Mouse (Mus musculus) central nervous system, embryonic 18 days (tissue): ENCODE measurements around the gene Olfr1055. TPM values are rescaled to one million over a fixed set of nuclear protein-coding genes. Genes with fewer than 3 reads are reported as not detected.

ENCODE experiments used
- polyA plus RNA-seq: library from polyadenylated mRNA; depleted of rRNA; stranded (reverse); fragments of >200 nt; gene quantifications from 2 replicates; pipeline ENCODE4 v1.2.3, GENCODE M21; 2012; rRNA removed

Olfr1055 gene
- not detected in 2 replicates for polyA plus RNA-seq

GRCm38 (mm10) chr2:86350184-86350583 lies at the start of gene Olfr1055:
Gene Olfr1055 (minus strand): TSS chr2:86350284.

DNA sequence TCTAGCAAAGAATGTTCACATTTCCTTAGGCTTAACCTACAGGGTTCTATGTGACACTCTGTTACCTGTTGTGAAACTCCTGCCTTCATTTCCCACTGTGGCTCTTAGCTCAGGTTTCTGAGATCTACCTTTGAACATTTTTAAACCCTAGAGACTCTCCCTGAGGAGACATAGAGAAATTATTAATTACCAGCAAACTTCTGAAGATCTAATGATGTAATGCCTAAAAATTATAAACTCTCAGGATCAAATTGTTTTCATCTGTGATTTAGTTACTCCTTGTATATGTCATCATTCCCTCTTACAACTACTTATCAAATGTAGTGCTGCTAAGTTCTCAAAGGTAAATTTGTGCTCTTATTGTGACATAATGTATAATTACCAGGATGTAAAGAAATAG lies 38.4 kb upstream of the Olfr1055 start, which contains the start of gene Olfr1058:
Gene Olfr1058, minus strand, starts transcription at position 101 of the 400 bp plus-strand sequence.

DNA sequence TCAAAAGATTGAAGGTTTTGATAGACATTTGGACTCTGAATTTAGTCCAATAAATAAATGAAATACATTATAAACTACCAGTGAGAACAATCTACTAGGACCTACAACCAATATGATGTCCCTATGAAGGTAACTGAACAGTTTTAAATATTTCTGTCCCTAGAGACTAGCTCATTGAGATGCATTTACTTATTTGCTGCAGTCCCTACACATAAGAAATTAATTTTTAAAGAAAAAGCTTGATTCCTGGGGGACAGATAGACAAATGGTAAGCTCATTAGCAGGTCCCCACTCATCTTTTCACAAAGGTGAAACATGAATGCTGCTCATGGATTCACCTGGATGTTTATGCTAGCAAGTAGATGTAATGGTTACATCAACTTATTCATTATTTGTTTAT lies 28.2 kb upstream of the Olfr1055 start, which contains the start of gene Olfr1057:
Gene Olfr1057, minus strand, starts transcription at position 101 of the 400 bp plus-strand sequence.

DNA sequence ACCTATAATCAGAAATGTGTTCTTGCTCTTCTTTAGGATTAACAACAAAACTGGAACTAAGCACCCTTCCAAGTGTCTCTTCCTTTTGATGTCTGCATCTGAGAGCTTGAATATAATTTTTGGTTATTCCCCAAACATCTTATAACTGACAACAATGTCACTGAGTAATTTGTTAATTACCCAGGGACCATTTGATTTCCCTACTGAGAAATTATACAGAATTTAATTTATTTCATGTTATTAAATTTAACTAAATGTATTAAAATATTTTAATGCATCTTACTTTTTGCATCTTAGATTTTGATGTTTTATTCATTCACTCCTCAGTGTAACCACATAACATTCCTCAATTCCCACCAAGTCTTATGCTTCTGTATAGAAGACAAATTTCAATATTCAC lies 12.3 kb upstream of the Olfr1055 start, which contains the start of gene Olfr1056:
Gene Olfr1056, minus strand, starts transcription at position 101 of the 400 bp plus-strand sequence.

GRCm38 (mm10) chr2:86335333-86335732 lies 14.8 kb downstream of the Olfr1055 start, which contains the start of gene Olfr1054:
Gene Olfr1054 (minus strand): TSS chr2:86335433.

GRCm38 (mm10) chr2:86315184-86315583 lies 34.9 kb downstream of the Olfr1055 start, which contains the start of gene Olfr1053:
Gene Olfr1053 (minus strand): TSS chr2:86315284.

Other genes starting within 250 kb of the Olfr1055 start
- not detected in 2 replicates for gene Olfr1039, start 214.4 kb downstream of the Olfr1055 start, polyA plus RNA-seq
- gene Olfr1040, start 203.6 kb downstream of the Olfr1055 start, polyA plus RNA-seq: not detected in 2 replicates
- gene Olfr1042, start 188.4 kb downstream of the Olfr1055 start, polyA plus RNA-seq: not detected in 2 replicates
- not detected in 2 replicates for gene Olfr1043, start 182.8 kb downstream of the Olfr1055 start, polyA plus RNA-seq
- gene Olfr1044, start 172.5 kb downstream of the Olfr1055 start, polyA plus RNA-seq: not detected in 2 replicates
- not detected in 2 replicates for gene Olfr52, start 164.6 kb downstream of the Olfr1055 start, polyA plus RNA-seq
- gene Olfr1045, start 147.3 kb downstream of the Olfr1055 start, polyA plus RNA-seq: not detected in 2 replicates
- not detected in 2 replicates for gene Olfr1046, start 131.0 kb downstream of the Olfr1055 start, polyA plus RNA-seq
- gene Olfr1047, start 118.9 kb downstream of the Olfr1055 start, polyA plus RNA-seq: not detected in 2 replicates
- not detected in 2 replicates for gene Olfr1048, start 110.0 kb downstream of the Olfr1055 start, polyA plus RNA-seq
- gene Olfr1049, start 92.0 kb downstream of the Olfr1055 start, polyA plus RNA-seq: not detected in 2 replicates
- not detected in 2 replicates for gene Olfr1051, start 71.2 kb downstream of the Olfr1055 start, polyA plus RNA-seq
- not detected in 2 replicates for gene Olfr1052, start 57.8 kb downstream of the Olfr1055 start, polyA plus RNA-seq
- gene Olfr1053, start 35.0 kb downstream of the Olfr1055 start, polyA plus RNA-seq: not detected in 2 replicates
- not detected in 2 replicates for gene Olfr1054, start 14.9 kb downstream of the Olfr1055 start, polyA plus RNA-seq
- not detected in 2 replicates for gene Olfr1056, start 12.2 kb upstream of the Olfr1055 start, polyA plus RNA-seq
- not detected in 2 replicates for gene Olfr1057, start 28.1 kb upstream of the Olfr1055 start, polyA plus RNA-seq
- not detected in 2 replicates for gene Olfr1058, start 38.3 kb upstream of the Olfr1055 start, polyA plus RNA-seq
- not detected in 2 replicates for gene Olfr1061, start 63.8 kb upstream of the Olfr1055 start, polyA plus RNA-seq
- not detected in 2 replicates for gene Olfr1062, start 76.5 kb upstream of the Olfr1055 start, polyA plus RNA-seq
- gene Olfr1065, start 100.3 kb upstream of the Olfr1055 start, polyA plus RNA-seq: not detected in 2 replicates
- not detected in 2 replicates for gene Olfr1066, start 106.0 kb upstream of the Olfr1055 start, polyA plus RNA-seq
- gene Olfr228, start 137.1 kb upstream of the Olfr1055 start, polyA plus RNA-seq: not detected in 2 replicates
- gene Olfr1076, start 158.2 kb upstream of the Olfr1055 start, polyA plus RNA-seq: not detected in 2 replicates
- not detected in 2 replicates for gene Olfr1079, start 192.2 kb upstream of the Olfr1055 start, polyA plus RNA-seq
- not detected in 2 replicates for gene Olfr1080, start 208.0 kb upstream of the Olfr1055 start, polyA plus RNA-seq
- not detected in 2 replicates for gene Olfr1082, start 248.7 kb upstream of the Olfr1055 start, polyA plus RNA-seq